Mouse (Mus musculus): ENCODE measurements at regions not wholly inside any gene's neighbourhood (a gene's known extent, or its start where the extent isn't known, plus 50 kb on each side); places are given as distances from the start of the nearest gene placed in this dataset.

DNA sequence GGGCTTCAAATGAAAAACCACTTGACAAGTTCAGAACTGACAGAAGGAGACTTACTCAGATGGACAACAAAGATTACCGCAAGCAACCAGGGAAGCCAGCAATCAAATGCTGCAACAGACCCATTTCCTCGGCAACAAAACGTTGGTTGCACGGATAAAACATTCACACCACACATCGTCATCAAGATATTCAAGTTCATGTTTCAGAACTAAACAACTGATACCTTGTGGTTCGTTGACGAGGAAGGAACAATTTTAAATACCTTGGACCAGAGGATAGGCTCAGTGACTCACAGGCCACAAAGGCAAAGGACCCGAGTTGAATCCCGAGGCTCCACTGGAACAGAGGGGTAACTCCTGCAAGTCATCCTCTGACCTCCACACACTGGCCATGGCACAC, 339.1 kb downstream of the Rapgef2 start:
- H3K27ac ChIP-seq: no peak overlapping the region

GRCm38 (mm10) chr3:78944185-78944584, 342.1 kb downstream of the Rapgef2 start:
- TF ChIP-seq CTCF (IDR thresholded peaks at IDR 0.05; ENCODE audit: low read depth) (no peak), EP300 (IDR thresholded peaks at IDR 0.05; ENCODE audit: low read depth) (no peak)
- DNase-seq (ENCODE audit: low read depth in 3 of 3, low spot score in 3 of 3): no peak
- H3K4me3 ChIP-seq (ENCODE audit: insufficient read depth in 1 of 2, low read depth in 2 of 2, low read length in 2 of 2): no peak overlapping the region
- no peak overlapping the region for H3K9ac ChIP-seq (replicated peaks)
- 38% methylated on average over 8 of the region's 8 CpGs for WGBS (ENCODE audit: insufficient replicate concordance)
- ATAC-seq (ENCODE audit: insufficient read depth): no peak
- H3K9me3 ChIP-seq (ENCODE audit: control insufficient read depth, low read length): no peaks in the 10 kb centered on the region
- H3K4me1 ChIP-seq (replicated peaks; ENCODE audit: control insufficient read depth in 2 of 2, insufficient read depth in 2 of 2, low read length in 1 of 2): no peaks in the 10 kb centered on the region
- H3K4me2 ChIP-seq (ENCODE audit: low read depth): no peak overlapping the region
- H3K27ac ChIP-seq: no peak overlapping the region
- no peaks in the 10 kb centered on the region for H3K27me3 ChIP-seq (ENCODE audit: control insufficient read depth, insufficient read depth, low read length)
- H3K36me3 ChIP-seq (replicated peaks; ENCODE audit: control insufficient read depth, insufficient read depth, low read depth): no peaks in the 10 kb centered on the region

More for the DNA sequence above, 339.1 kb downstream of the Rapgef2 start:
- no peaks in the 10 kb centered on the region for H3K27me3 ChIP-seq (ENCODE audit: control insufficient read depth, insufficient read depth, low read length)
- H3K9me3 ChIP-seq (ENCODE audit: control insufficient read depth, low read length): no peaks in the 10 kb centered on the region
- no peak overlapping the region for H3K4me2 ChIP-seq (ENCODE audit: low read depth)
- no peak for ATAC-seq (ENCODE audit: insufficient read depth)
- DNase-seq (ENCODE audit: low read depth in 3 of 3, low spot score in 3 of 3): no peak
- H3K9ac ChIP-seq (replicated peaks): no peak overlapping the region
- no peak overlapping the region for H3K4me3 ChIP-seq (ENCODE audit: insufficient read depth in 1 of 2, low read depth in 2 of 2, low read length in 2 of 2)
- WGBS (ENCODE audit: insufficient replicate concordance): 19% methylated on average over 9 of the region's 9 CpGs
- no peaks in the 10 kb centered on the region for H3K4me1 ChIP-seq (replicated peaks; ENCODE audit: control insufficient read depth in 2 of 2, insufficient read depth in 2 of 2, low read length in 1 of 2)
- TF ChIP-seq EP300 (IDR thresholded peaks at IDR 0.05; ENCODE audit: low read depth): no peak
- TF ChIP-seq CTCF (IDR thresholded peaks at IDR 0.05; ENCODE audit: low read depth): no peak
- no peaks in the 10 kb centered on the region for H3K36me3 ChIP-seq (replicated peaks; ENCODE audit: control insufficient read depth, insufficient read depth, low read depth)

DNA sequence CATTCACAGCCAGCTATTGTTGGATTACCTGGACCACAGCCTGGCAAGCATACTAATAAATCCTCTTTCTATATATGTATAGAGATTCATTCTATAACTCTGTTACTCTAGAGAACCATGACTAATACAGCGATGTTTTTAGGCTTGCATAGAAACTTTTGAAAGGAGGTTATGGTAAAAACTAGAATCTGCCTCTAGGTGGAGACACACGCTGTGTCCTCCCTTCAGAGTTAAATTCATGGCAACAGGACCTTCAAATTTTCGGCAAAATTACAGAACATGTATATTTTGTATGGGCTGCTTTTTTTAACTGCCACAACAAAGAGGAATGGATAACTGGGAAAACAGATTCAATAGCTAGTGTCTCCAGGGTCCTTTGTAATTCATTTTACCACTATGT, 353.3 kb downstream of the Rapgef2 start:
- Histone ChIP-seq H3K9me3 (ENCODE audit: control insufficient read depth, low read length) (no peaks in the 10 kb centered on the region), H3K4me3 (ENCODE audit: insufficient read depth in 1 of 2, low read depth in 2 of 2, low read length in 2 of 2) (no peak overlapping the region), H3K9ac (replicated peaks) (no peak overlapping the region), H3K27ac (no peak overlapping the region), H3K4me2 (ENCODE audit: low read depth) (no peak overlapping the region), H3K4me1 (replicated peaks; ENCODE audit: control insufficient read depth in 2 of 2, insufficient read depth in 2 of 2, low read length in 1 of 2) (no peaks in the 10 kb centered on the region), H3K27me3 (ENCODE audit: control insufficient read depth, insufficient read depth, low read length) (no peaks in the 10 kb centered on the region), H3K36me3 (replicated peaks; ENCODE audit: control insufficient read depth, insufficient read depth, low read depth) (no peaks in the 10 kb centered on the region)
- 56% methylated on average over 3 of the region's 3 CpGs for WGBS (ENCODE audit: insufficient replicate concordance)
- no peak for TF ChIP-seq CTCF (IDR thresholded peaks at IDR 0.05; ENCODE audit: low read depth)
- no peak for TF ChIP-seq EP300 (IDR thresholded peaks at IDR 0.05; ENCODE audit: low read depth)
- DNase-seq (ENCODE audit: low read depth in 3 of 3, low spot score in 3 of 3): no peak
- ATAC-seq (ENCODE audit: insufficient read depth): no peak

- no peak for TF ChIP-seq CTCF (IDR thresholded peaks at IDR 0.05; ENCODE audit: low read depth)
- TF ChIP-seq EP300 (IDR thresholded peaks at IDR 0.05; ENCODE audit: low read depth): no peak
- no peaks in the 10 kb centered on the region for H3K36me3 ChIP-seq (replicated peaks; ENCODE audit: control insufficient read depth, insufficient read depth, low read depth)
- DNase-seq (ENCODE audit: low read depth in 3 of 3, low spot score in 3 of 3): no peak
- no peaks in the 10 kb centered on the region for H3K4me1 ChIP-seq (replicated peaks; ENCODE audit: control insufficient read depth in 2 of 2, insufficient read depth in 2 of 2, low read length in 1 of 2)
- 39% methylated on average over 6 of the region's 6 CpGs for WGBS (ENCODE audit: insufficient replicate concordance)
- no peak overlapping the region for H3K4me2 ChIP-seq (ENCODE audit: low read depth)
- no peak overlapping the region for H3K9ac ChIP-seq (replicated peaks)
- ATAC-seq (ENCODE audit: insufficient read depth): no peak
- H3K27me3 ChIP-seq (ENCODE audit: control insufficient read depth, insufficient read depth, low read length): no peaks in the 10 kb centered on the region
- H3K27ac ChIP-seq: no peak overlapping the region
- H3K9me3 ChIP-seq (ENCODE audit: control insufficient read depth, low read length): no peaks in the 10 kb centered on the region
- H3K4me3 ChIP-seq (ENCODE audit: insufficient read depth in 1 of 2, low read depth in 2 of 2, low read length in 2 of 2): no peak overlapping the region
These were observed 366.5 kb downstream of the Rapgef2 start for GRCm38 (mm10) chr3:78919850-78920249.

DNA sequence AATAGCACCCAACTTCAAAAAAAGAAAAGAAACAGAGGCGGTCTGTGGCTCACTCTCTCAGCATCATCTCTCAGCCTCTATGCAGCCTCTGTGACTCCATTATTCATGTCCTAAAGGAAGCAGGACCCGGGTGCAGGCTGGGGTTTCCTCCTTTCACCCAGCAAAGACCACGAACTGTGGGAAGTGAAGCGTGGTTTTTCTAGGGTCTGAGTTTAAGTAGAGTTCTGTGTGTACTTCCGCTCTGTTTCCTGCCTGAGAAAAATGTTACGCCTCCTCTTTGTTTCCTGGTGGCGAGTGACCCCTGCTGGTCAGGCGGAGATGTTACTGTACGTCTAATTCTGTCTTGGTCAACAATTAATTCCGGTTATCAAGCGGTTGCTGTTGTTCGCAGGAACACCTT, 366.9 kb downstream of the Rapgef2 start:
- Histone ChIP-seq H3K27ac (no peak overlapping the region), H3K4me1 (replicated peaks; ENCODE audit: control insufficient read depth in 2 of 2, insufficient read depth in 2 of 2, low read length in 1 of 2) (no peaks in the 10 kb centered on the region), H3K4me2 (ENCODE audit: low read depth) (peak overlapping the region; percentile 16; the same call in 1 of the 2 replicates), H3K9me3 (ENCODE audit: control insufficient read depth, low read length) (no peaks in the 10 kb centered on the region), H3K9ac (replicated peaks) (no peak overlapping the region), H3K27me3 (ENCODE audit: control insufficient read depth, insufficient read depth, low read length) (no peaks in the 10 kb centered on the region), H3K36me3 (replicated peaks; ENCODE audit: control insufficient read depth, insufficient read depth, low read depth) (no peaks in the 10 kb centered on the region), H3K4me3 (ENCODE audit: insufficient read depth in 1 of 2, low read depth in 2 of 2, low read length in 2 of 2) (peak overlapping the region in 1 of 2 experiments; percentile 27; a peak in 1 of 4 replicates)
- WGBS (ENCODE audit: insufficient replicate concordance): 9% methylated on average over 12 of the region's 12 CpGs
- DNase-seq (ENCODE audit: low read depth in 3 of 3, low spot score in 3 of 3) (peak; percentile 12 to 22 (median 20)), ATAC-seq (ENCODE audit: insufficient read depth) (no peak)
- TF ChIP-seq CTCF (IDR thresholded peaks at IDR 0.05; ENCODE audit: low read depth) (peak; percentile 77), EP300 (IDR thresholded peaks at IDR 0.05; ENCODE audit: low read depth) (no peak)

Data from liver, embryonic 14.5 days (tissue).